Mouse (Mus musculus): Measurements from ENCODE around the gene Mettl23.

Gene Mettl23

DNA sequence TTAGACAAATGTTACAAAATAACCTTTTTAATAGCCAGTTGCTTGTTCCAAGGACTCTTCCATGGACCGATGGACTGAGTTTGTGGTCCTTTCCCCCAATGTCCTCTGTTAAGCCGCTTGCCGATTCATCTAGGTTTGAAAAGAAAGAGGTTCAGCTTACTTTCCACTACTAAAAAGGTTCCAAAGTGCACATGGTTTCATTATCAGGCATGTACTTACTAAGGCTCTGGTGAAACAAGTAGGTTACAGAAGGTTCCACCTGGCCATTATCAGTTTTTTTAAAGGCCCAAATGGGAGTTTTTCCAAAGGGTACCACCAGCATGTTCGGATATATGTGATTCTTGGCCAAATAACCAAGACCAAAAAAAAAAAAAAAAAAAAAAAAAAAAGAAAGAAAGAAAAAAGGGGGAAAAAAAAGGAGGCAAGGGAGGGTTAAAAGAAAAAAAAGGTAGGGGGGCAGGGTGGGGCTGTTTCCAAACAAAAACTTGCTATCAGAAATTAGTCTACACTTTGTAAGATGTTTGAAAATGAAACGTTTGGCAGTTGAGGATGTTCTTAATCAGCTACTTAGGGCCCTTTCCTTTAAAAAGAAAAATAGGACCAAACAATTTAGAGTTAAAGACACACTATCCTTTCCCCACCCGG is 7.9 kb downstream of the Mettl23 start:
- POLR2A ChIA-PET = interaction anchor here (0.6 to 17.9 kb wide), 41 partner anchors 8 to 356 kb away, joined by 3 to 286 read pairs (median 6); partner anchors contain the start of genes Jmjd6 (in 4 of the 4), Mettl23 (in 4 of the 4) and Mxra7 (in 1 of the 4)
- CTCF ChIA-PET = interaction anchor here in 2 of 4 experiments (0.7 to 1.6 kb wide), 2 partner anchors 226 to 362 kb away, joined by 3 to 6 read pairs; no protein-coding TSS in a partner anchor

DNA sequence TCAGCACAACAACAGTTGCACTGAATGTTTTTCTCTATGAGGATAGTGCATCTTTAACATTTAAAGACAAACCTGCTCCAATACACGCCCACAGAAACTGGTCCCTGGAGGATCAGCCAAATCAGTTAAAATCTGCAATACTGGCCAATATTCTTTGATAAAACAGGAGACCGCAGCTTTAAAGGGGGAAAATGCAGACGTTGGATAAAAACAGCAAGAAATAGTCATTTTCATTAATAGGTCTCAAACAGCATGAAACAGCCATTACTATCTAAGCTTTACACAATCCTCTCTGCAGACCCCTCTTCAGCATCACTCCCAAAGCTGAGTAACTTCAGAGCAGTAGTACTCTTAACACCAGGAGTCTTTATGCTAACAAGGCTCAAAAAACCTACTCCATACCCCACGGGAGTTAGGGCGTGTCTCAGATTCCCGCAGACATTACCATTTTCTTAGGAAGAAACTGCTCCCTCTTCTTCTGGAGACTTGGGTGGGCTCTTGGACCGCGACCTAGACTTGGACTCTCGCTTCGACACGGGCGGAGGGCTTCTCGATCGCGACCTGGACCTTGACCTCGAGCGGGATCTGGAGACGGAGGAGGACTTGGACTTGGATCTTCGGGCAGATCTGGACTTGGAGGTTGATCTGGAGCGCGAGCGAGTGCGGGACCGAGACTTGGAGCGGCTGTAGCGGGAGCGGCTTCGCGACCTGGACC is 8.7 kb downstream of the Mettl23 start:
- POLR2A ChIA-PET = interaction anchor here (0.6 to 17.9 kb wide), 81 partner anchors 8 to 827 kb away, joined by 3 to 286 read pairs (median 5); partner anchors contain the start of genes Jmjd6 (in 4 of the 4), Mettl23 (in 4 of the 4), Aanat (in 3 of the 4) and Mxra7 (in 3 of the 4)
- CTCF ChIA-PET = interaction anchor here in 1 of 4 experiments (1.6 kb wide), 1 partner anchor 226 kb away, joined by 3 read pairs; no protein-coding TSS in a partner anchor

DNA sequence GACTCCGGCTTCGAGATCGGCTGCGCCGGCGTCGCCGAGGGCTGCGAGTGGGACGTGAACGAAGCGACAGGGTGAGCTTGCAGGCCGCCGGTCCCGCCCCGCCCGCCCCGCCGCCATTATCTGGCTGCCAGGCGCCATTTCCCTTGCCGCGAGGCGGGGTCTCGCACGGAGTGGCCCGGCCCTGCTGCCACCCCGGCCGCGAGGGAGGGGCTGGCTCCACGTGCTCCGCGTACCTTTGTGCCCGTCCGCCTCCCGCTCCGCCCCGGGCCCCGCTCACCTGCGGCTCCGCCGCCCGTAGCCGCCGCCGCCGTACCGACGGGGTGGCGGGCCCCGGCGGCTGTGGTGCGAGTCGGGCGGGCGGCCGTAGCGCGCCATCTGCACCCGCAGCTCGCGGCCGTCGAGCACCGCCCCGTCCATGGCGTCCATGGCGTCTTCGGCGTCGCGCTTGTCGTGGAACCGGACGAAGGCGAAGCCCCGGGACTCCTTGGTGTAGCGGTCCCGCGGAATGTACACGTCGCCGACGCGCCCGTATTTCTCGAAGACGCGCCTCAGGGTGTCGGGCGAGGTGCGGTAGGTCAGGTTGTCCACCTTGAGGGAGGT is 9.3 kb downstream of the Mettl23 start, which contains the start of gene Mfsd11:
Mfsd11 (plus strand) TSS at position 150 of the 600 bp plus-strand sequence.
- POLR2A ChIA-PET = interaction anchor here (0.5 to 17.9 kb wide), 123 partner anchors 9 to 1117 kb away, joined by 3 to 286 read pairs (median 4); partner anchors contain the start of genes Jmjd6 (in 4 of the 4), Mettl23 (in 4 of the 4), Aanat (in 3 of the 4) and Mxra7 (in 3 of the 4)

DNA sequence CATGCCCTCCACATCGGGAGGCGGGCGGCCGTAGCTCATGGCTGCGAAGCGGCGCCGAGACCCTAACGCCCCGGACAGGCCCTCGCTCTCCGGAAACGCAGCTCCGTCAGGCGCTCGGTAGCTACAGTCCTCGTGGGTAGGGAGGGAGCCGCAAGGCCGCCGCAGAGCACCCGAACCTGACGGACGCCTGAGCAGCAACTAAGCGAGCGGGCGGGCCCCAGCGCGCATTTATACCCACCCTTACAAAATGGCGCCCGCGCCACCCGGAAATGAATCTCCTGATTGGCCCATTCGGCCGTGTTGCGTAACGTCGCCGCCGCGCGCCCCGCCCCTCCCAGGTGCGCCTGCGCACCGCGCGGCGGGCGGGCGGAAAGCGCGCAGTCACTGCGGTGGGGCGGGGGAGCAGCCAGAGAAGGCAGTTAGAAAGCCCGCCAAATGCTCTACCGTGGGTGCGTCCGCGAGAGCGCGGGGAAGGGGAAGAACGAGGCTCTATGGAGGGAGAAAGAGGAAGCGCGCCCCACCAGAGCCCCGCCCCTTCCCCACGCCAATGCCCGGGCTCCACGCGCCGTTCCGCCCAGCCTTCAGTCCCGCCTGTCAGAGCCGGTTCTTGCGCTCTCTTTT is 9.9 kb downstream of the Mettl23 start, which contains the start of gene Srsf2:
Srsf2 (minus strand) TSS at position 204 of the 621 bp plus-strand sequence.
- ChIA-PET CTCF (interaction anchor here in 1 of 4 experiments (1.0 to 1.6 kb wide), 2 partner anchors 32 to 228 kb away, joined by 3 read pairs; no protein-coding TSS in a partner anchor), POLR2A (interaction anchor here (0.5 to 17.9 kb wide), 123 partner anchors 9 to 1116 kb away, joined by 3 to 286 read pairs (median 4); partner anchors contain the start of genes Jmjd6 (in 4 of the 4), Mettl23 (in 4 of the 4), Aanat (in 3 of the 4) and Mxra7 (in 3 of the 4))

More for the DNA sequence above, 9.3 kb downstream of the Mettl23 start, which contains the start of gene Mfsd11:
- CTCF ChIA-PET = interaction anchor here in 1 of 4 experiments (1.6 kb wide), 1 partner anchor 227 kb away, joined by 3 read pairs; no protein-coding TSS in a partner anchor

DNA sequence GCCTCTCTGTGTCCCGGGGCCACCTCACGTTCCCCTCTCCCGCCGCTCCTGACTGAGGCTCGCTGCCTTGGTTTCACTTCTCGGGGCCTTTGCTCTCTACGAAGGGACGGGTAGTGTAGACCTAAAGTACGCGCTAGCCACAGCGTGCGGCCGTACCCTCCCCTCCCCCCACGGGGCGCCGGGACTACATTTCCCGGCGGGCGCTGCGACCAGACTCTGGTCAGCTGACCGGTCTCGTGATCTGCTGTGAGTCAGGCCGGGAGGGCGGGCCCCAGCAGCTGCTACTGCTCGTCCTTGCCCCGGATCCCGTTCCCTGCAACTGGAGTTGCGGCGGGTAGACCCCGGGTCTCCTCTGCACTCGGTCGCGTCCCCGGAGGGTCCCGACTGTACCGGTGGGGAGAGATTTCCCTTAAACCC is 10.4 kb downstream of the Mettl23 start:
- ChIA-PET CTCF (interaction anchor here in 1 of 4 experiments (1.0 kb wide), 1 partner anchor 32 kb away, joined by 3 read pairs; no protein-coding TSS in a partner anchor), POLR2A (interaction anchor here (0.5 to 17.9 kb wide), 50 partner anchors 8 to 441 kb away, joined by 3 to 286 read pairs (median 6); partner anchors contain the start of genes Jmjd6 (in 3 of the 4), Mettl23 (in 3 of the 4), Mxra7 (in 2 of the 4) and Aanat (in 1 of the 4))

DNA sequence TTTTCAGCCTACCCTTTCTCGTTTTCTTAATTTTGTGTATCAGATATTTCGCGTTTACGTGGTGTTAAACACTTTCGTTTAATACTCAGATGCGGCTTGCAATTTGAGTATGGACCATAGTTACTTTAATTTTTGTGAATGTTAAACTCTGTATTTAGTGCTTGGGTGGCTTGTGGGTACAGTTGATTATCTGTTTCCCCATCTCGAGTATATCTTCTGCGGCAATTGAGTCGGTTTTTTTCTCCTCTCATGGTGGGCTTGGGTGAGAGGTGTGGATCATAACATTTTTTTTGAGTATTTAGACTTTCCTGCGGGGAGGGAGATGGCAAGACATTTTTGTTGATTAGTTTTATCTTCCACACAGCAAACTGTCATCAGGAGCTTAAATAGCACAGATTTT is 11.2 kb downstream of the Mettl23 start:
- ChIA-PET CTCF (interaction anchor here in 1 of 4 experiments (0.6 to 1.0 kb wide), 2 partner anchors 31 to 1452 kb away, joined by 3 read pairs; no protein-coding TSS in a partner anchor), POLR2A (interaction anchor here (0.7 to 17.9 kb wide), 34 partner anchors 8 to 268 kb away, joined by 3 to 286 read pairs (median 9); partner anchors contain the start of genes Jmjd6 (in 3 of the 4), Mettl23 (in 3 of the 4), Mxra7 (in 2 of the 4) and Aanat (in 1 of the 4))

DNA sequence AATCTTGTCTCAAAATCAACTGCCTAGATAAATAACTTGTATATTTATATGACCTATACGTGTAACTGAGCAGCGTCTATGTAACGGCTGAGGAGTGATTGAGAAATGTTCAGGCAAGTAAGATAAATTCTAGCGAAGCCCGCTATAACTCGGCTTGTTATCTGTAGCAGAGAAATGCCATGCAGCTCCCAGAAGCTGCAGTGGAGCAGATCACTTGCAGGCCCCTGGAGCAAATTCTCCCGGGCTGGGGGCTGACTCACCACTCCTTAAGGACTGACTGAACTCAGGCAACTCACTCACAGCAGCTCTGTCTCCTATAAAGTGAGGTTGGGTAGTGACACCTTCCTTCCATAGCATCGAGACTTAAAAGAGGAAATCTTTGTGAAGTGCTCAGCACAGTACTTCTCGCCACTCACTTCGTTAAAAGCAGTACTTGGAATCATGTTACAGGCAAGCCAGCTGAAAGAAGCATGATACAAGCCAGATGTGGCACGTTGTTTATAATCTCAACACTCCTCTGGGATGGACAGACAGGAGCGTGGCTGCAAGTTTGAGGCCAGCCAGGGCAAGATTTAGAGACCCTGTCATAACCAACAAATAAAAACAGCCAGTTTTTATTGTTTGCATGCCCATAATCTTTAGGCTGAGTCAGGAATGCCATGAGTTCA is 14.2 kb downstream of the Mettl23 start:
- ChIA-PET POLR2A (interaction anchor here in 3 of 4 experiments (0.5 to 16.5 kb wide), 7 partner anchors 8 to 26 kb away, joined by 3 to 286 read pairs (median 3); partner anchors contain the start of genes Jmjd6 (in 1 of the 3) and Mettl23 (in 1 of the 3)), CTCF (no interaction called here)

DNA sequence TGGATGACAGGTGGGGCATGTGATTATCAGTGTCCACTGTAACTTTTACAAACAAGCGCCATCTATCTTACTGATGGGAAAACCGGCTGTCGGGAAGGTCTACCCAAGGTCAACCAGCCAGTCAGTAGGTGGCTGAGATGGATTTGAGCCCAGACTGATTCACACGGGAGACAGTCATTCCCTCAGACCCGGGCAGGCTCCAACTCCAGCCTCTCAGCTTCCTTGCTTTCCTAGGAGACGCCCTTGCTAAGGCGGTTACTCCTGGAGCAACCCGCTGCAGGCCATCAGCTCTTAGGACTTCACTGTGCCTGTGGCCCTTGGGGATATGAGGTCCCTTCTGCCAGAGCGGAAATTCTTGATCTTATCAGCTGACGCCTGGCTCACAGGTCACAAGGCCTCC is 21.4 kb downstream of the Mettl23 start:
- ChIA-PET POLR2A (interaction anchor here (0.5 to 14.0 kb wide), 17 partner anchors 9 to 551 kb away, joined by 3 to 286 read pairs (median 5); partner anchors contain the start of genes Mfsd11 (in 3 of the 4), Srsf2 (in 3 of the 4), Jmjd6 (in 2 of the 4) and Mettl23 (in 2 of the 4)), CTCF (interaction anchor here in 3 of 4 experiments (1.2 to 1.8 kb wide), 4 partner anchors 17 to 193 kb away, joined by 3 to 5 read pairs (median 4); no protein-coding TSS in a partner anchor)

DNA sequence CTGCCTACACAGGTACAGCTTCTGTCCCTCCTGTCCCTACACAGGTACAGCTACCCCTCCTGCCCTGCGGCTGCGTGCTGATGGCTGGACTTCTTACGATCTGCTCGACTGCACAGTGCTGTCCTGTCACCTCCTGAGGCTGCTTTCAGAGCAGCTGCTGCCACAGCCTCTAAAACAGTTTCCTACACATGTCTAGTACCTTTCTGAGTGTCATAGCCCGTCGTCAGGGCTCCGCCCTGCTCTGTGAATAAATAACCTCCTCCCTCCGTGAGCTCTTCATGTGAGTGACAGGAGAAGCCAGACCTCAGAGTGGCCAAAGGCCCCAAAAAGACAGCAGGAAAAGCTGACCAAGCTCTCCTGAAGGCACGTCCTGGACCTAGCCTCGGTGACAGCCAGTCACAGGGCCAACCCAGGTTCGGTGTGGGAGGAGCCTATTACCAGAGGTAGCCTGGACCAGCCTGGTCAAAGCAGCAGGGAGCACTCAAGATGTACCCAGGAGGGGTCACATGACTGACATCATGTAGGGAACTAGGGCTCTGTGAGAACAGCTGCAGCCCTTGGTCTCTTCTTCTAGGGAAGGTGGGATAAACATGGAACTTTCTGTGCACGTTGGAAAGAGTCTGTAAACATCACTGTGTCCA is 23.0 kb downstream of the Mettl23 start:
- POLR2A ChIA-PET = interaction anchor here in 3 of 4 experiments (0.6 to 14.0 kb wide), 20 partner anchors 9 to 784 kb away, joined by 3 to 286 read pairs (median 4); partner anchors contain the start of genes Mfsd11 (in 3 of the 3), Srsf2 (in 3 of the 3), Jmjd6 (in 1 of the 3) and Mettl23 (in 1 of the 3)
- CTCF ChIA-PET = interaction anchor here in 1 of 4 experiments (0.6 to 1.4 kb wide), 3 partner anchors 19 to 242 kb away, joined by 3 to 4 read pairs (median 3); no protein-coding TSS in a partner anchor

DNA sequence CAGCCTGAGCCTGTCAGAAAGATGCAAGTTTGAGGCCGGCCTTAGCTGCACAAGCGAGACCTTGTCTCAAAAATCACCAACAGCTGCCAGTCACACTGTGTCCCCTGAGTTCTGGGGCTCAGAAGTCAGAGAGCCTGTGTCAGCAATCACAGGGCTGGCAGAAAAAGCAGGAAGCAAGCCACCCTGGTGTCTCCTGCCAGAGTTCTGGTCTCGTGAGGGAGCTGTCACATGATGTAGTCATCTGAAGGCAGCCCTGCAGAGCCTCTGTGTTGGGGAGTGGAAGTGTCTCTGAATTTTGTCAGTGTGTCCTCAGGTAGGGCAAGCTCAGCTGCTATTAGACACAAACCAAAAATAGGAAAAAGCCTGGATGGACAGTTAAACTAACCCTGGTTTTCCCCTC is 25.1 kb downstream of the Mettl23 start:
- ChIA-PET POLR2A (interaction anchor here in 3 of 4 experiments (0.7 to 14.0 kb wide), 14 partner anchors 9 to 215 kb away, joined by 3 to 286 read pairs (median 4); partner anchors contain the start of genes Mfsd11 (in 3 of the 3), Srsf2 (in 3 of the 3), Jmjd6 (in 2 of the 3) and Mettl23 (in 2 of the 3)), CTCF (interaction anchor here in 1 of 4 experiments (1.0 kb wide), 1 partner anchor 17 kb away, joined by 3 read pairs; no protein-coding TSS in a partner anchor)

DNA sequence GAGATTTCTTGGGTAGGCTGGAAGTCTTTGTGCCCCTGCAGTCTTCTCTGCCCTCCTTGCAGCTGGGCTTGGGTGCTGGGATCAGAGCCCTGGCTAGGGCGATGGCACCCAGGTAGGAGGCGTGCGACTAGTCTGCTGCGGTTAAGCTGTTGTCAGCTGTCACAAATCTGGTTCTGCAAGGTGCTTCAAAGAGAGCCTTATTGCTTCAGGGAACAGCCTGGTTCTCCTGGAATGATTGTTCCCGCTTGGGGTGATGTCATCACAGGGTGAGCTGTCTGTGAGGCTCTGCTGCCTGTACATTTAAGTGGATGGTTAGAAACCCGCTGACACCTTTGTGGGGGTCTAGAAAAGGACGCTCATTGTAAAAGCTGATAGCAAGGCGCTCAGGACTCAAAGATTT is 26.1 kb downstream of the Mettl23 start:
- ChIA-PET CTCF (interaction anchor here in 1 of 4 experiments (0.8 kb wide), 1 partner anchor 16 kb away, joined by 3 read pairs; no protein-coding TSS in a partner anchor), POLR2A (interaction anchor here in 3 of 4 experiments (0.7 to 14.0 kb wide), 9 partner anchors 9 to 197 kb away, joined by 4 to 286 read pairs (median 5); partner anchors contain the start of genes Mfsd11 (in 3 of the 3), Srsf2 (in 3 of the 3), Jmjd6 (in 2 of the 3) and Mettl23 (in 2 of the 3))

DNA sequence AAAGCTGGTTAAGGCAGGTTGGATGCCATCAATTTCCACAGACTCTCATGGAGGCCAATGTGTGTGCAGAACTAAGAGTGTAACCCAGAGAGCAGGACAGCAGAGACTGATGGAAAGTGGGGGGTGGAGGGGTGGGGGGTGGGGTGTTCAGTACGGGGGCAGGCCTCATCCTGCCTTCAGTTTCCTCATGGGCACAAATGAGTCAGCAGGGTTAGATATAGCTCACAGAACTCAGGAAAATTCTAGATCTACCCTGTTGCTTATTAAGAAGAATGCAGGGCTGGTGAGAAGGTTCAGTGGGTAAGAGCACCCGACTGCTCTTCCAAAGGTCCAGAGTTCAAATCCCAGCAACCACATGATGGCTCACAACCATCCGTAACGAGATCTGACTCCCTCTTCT is 26.6 kb downstream of the Mettl23 start:
- ChIA-PET CTCF (interaction anchor here in 1 of 4 experiments (0.8 kb wide), 1 partner anchor 16 kb away, joined by 3 read pairs; no protein-coding TSS in a partner anchor), POLR2A (interaction anchor here in 3 of 4 experiments (0.7 to 14.0 kb wide), 8 partner anchors 10 to 197 kb away, joined by 4 to 286 read pairs (median 8); partner anchors contain the start of genes Mfsd11 (in 3 of the 3), Srsf2 (in 3 of the 3), Jmjd6 (in 2 of the 3) and Mettl23 (in 2 of the 3))

DNA sequence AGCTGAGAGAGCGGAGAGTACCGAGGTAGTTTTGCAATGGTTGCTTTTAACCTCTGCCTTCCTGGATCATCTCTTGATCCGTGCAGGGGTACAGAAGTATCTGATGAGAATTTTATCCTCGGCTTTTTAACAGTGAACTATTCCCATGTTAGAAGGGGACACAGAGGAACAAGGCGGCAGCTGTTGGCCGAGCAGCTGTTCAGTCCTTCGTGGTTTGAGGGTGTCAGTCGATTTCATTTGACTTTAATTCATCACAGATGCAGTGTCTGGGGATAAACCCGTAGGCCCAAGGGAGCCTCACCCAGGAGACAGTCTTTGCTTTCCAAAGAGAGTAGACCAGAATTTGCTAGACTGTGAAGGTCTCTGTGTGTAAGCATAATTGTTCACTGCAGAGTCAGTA is 28.5 kb downstream of the Mettl23 start:
- POLR2A ChIA-PET = interaction anchor here in 2 of 4 experiments (1.0 to 14.0 kb wide), 5 partner anchors 10 to 146 kb away, joined by 3 to 286 read pairs (median 18); partner anchors contain the start of genes Mfsd11 (in 2 of the 2), Srsf2 (in 2 of the 2), Jmjd6 (in 1 of the 2) and Mettl23 (in 1 of the 2)

DNA sequence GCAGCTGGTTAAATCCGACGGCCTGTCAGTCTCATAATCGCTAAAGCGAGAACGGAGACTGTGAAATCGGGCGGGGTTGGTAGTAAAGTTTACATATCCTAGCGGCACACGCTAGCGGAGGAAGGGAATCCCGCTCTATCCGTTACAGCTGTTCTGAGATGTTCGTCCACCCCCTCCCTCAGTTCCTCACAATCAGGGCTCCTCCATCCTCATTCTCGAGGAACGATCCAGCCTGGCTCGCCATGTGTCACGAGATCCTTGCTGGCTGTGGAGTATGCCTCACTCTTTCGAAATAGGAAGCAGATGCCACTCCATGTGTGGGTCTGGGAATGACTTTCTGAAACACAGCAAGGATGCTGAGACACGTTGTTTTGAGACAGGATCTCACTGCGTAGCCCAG is 30.9 kb downstream of the Mettl23 start:
- POLR2A ChIA-PET = interaction anchor here in 3 of 4 experiments (0.5 to 1.8 kb wide), 6 partner anchors 9 to 103 kb away, joined by 3 to 7 read pairs (median 6); partner anchors contain the start of genes Mfsd11 (in 1 of the 3) and Srsf2 (in 1 of the 3)
- CTCF ChIA-PET = interaction anchor here in 2 of 4 experiments (0.5 to 1.7 kb wide), 2 partner anchors 11 to 220 kb away, joined by 4 read pairs; no protein-coding TSS in a partner anchor

More for the DNA sequence above, 28.5 kb downstream of the Mettl23 start:
- CTCF ChIA-PET = interaction anchor here in 1 of 4 experiments (1.5 kb wide), 1 partner anchor 304 kb away, joined by 3 read pairs; no protein-coding TSS in a partner anchor

Measured in embryonic stem cell, embryonic (primary cell).